Mouse (Mus musculus): Measurements from ENCODE around the gene Vmn2r24.

DNA sequence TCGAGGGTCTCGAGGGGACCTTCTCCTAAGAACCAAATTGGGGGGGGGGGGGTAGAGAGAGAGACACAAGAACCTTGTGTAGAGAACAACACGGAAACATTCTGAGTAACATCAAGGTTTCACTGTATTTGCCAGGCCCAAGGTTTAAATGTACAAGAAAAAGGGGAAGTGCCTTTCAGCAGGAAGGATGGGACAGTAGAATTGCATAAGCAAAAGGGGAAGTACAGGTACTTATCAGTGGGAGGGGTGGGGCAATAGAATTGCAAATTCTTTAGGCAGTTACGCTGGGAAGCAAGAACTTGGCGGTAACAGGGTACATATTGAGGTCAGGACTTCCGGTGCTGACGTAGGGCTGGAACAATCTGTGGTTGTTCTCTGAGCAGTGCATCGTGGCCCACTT lies 41.3 kb downstream of the Vmn2r24 start:
- TF ChIP-seq CTCF (conservative IDR thresholded peaks at IDR 0.05 in 1 of 2, IDR thresholded peaks at IDR 0.05 in 1 of 2; ENCODE audit: low read depth in 2 of 2, low read length in 2 of 2), result no peak
- TF ChIP-seq SMC3 (IDR thresholded peaks at IDR 0.05; ENCODE audit: low read depth, low read length), result no peak
- TF ChIP-seq ELF1 (IDR thresholded peaks at IDR 0.05; ENCODE audit: low read depth, low read length), result no peak
- no peak for TF ChIP-seq POLR2A (IDR thresholded peaks at IDR 0.05; ENCODE audit: low read depth, low read length)
- no peak for TF ChIP-seq JUN (IDR thresholded peaks at IDR 0.05; ENCODE audit: insufficient read depth, low read depth, low read length)
- no peak for TF ChIP-seq BHLHE40 (IDR thresholded peaks at IDR 0.05; ENCODE audit: low read depth, low read length)
- TF ChIP-seq USF1 (IDR thresholded peaks at IDR 0.05; ENCODE audit: low read depth, low read length), result no peak
- no peak for TF ChIP-seq RAD21 (IDR thresholded peaks at IDR 0.05; ENCODE audit: low read depth, low read length)
- no peak for TF ChIP-seq ETS1 (conservative IDR thresholded peaks at IDR 0.05; ENCODE audit: low read depth, low read length)
